Mouse (Mus musculus) embryonic stem cell, embryonic (primary cell): ENCODE measurements around the gene Olfr97.

Source experiments
- CTCF ChIA-PET, 4 experiments: fragments of 300-600 bp in 2 of 4; fragments of 350-600 bp in 2 of 4; sonication (Branson Sonifier 250); formaldehyde crosslinking; loops; one replicate each; lab custom pipeline; 2022; ENCODE audit warnings: inconsistent platforms in 2 of 4; lab: Charles Lee
- POLR2A ChIA-PET, 4 experiments: fragments of 300-600 bp in 2 of 4; fragments of 350-600 bp in 2 of 4; sonication (Branson Sonifier 250); formaldehyde crosslinking; loops; one replicate each; lab custom pipeline; 2022; ENCODE audit warnings: antibody characterized with exemption in 4 of 4, inconsistent platforms in 1 of 4; lab: Charles Lee

The Olfr97 gene

GRCm38 (mm10) chr17:37203206-37203916, 33.8 kb downstream of the Olfr97 start:
- ChIA-PET CTCF (interaction anchor here (0.5 to 3.6 kb wide), 73 partner anchors 8 to 1714 kb away, joined by 3 to 57 read pairs (median 4); partner anchors contain the start of genes Gabbr1 (in 2 of the 4), Trim26 (in 2 of the 4), Olfr95 (in 1 of the 4) and Trim15 (in 1 of the 4)), POLR2A (interaction anchor here (0.5 to 13.4 kb wide), 18 partner anchors 11 to 936 kb away, joined by 3 to 174 read pairs (median 4); partner anchors contain the start of genes Trim26 (in 2 of the 4) and Trim15 (in 1 of the 4))

GRCm38 (mm10) chr17:37200894-37201293, 36.2 kb downstream of the Olfr97 start, which contains the start of gene Olfr94:
Gene Olfr94 (minus strand): TSS chr17:37200994.
- ChIA-PET POLR2A (interaction anchor here in 3 of 4 experiments (0.5 to 13.4 kb wide), 4 partner anchors 11 to 121 kb away, joined by 4 to 174 read pairs (median 5); no protein-coding TSS in a partner anchor), CTCF (interaction anchor here in 2 of 4 experiments (0.6 to 1.5 kb wide), 2 partner anchors 22 to 117 kb away, joined by 3 to 4 read pairs; no protein-coding TSS in a partner anchor)

- CTCF ChIA-PET, result interaction anchor here (0.6 to 2.5 kb wide), 12 partner anchors 14 to 360 kb away, joined by 3 to 22 read pairs (median 4); partner anchors contain the start of gene Trim26 (in 1 of the 4)
Measured at GRCm38 (mm10) chr17:37196845-37197724, 40.0 kb downstream of the Olfr97 start.

GRCm38 (mm10) chr17:37194782-37195181, 42.3 kb downstream of the Olfr97 start:
- POLR2A ChIA-PET, result interaction anchor here in 3 of 4 experiments (0.8 to 13.4 kb wide), 10 partner anchors 111 to 352 kb away, joined by 3 to 174 read pairs (median 4); no protein-coding TSS in a partner anchor

More at GRCm38 (mm10) chr17:37196845-37197724, 40.0 kb downstream of the Olfr97 start:
- POLR2A ChIA-PET, result interaction anchor here (0.6 to 13.4 kb wide), 32 partner anchors 9 to 364 kb away, joined by 3 to 174 read pairs (median 4); partner anchors contain the start of gene Trim26 (in 2 of the 4)

GRCm38 (mm10) chr17:37193656-37194055, 43.5 kb downstream of the Olfr97 start, which contains the start of gene Ubd:
Gene Ubd (plus strand): TSS chr17:37193892.
- POLR2A ChIA-PET, result interaction anchor here in 2 of 4 experiments (0.6 to 13.4 kb wide), 6 partner anchors 110 to 221 kb away, joined by 3 to 174 read pairs (median 4); no protein-coding TSS in a partner anchor
- CTCF ChIA-PET, result interaction anchor here in 1 of 4 experiments (0.5 kb wide), 1 partner anchor 110 kb away, joined by 4 read pairs; no protein-coding TSS in a partner anchor

More at GRCm38 (mm10) chr17:37194782-37195181, 42.3 kb downstream of the Olfr97 start:
- CTCF ChIA-PET, result interaction anchor here in 2 of 4 experiments (0.6 to 1.0 kb wide), 2 partner anchors 111 kb away, joined by 3 to 7 read pairs; no protein-coding TSS in a partner anchor

GRCm38 (mm10) chr17:37193032-37193431, 44.1 kb downstream of the Olfr97 start:
- CTCF ChIA-PET, result interaction anchor here in 1 of 4 experiments (0.9 kb wide), 1 partner anchor 108 kb away, joined by 3 read pairs; no protein-coding TSS in a partner anchor
- POLR2A ChIA-PET, result interaction anchor here in 2 of 4 experiments (0.6 to 13.4 kb wide), 6 partner anchors 13 to 220 kb away, joined by 3 to 174 read pairs (median 4); no protein-coding TSS in a partner anchor

- ChIA-PET CTCF (interaction anchor here in 2 of 4 experiments (0.6 to 1.7 kb wide), 8 partner anchors 28 to 1322 kb away, joined by 3 to 5 read pairs (median 4); no protein-coding TSS in a partner anchor), POLR2A (interaction anchor here in 3 of 4 experiments (0.6 to 4.1 kb wide), 28 partner anchors 9 to 831 kb away, joined by 3 to 31 read pairs (median 4); partner anchors contain the start of genes 2410137M14Rik (in 1 of the 3) and Trim15 (in 1 of the 3))
Measured at GRCm38 (mm10) chr17:37190711-37191110, 46.4 kb downstream of the Olfr97 start.

- ChIA-PET CTCF (no interaction called here), POLR2A (interaction anchor here in 1 of 4 experiments (0.9 kb wide), 1 partner anchor 12 kb away, joined by 5 read pairs; no protein-coding TSS in a partner anchor)
Measured at GRCm38 (mm10) chr17:37185474-37185873, 51.7 kb downstream of the Olfr97 start.
